8 mouse cellular contexts compared by ENCODE assay signal in the genomic region with DNA sequence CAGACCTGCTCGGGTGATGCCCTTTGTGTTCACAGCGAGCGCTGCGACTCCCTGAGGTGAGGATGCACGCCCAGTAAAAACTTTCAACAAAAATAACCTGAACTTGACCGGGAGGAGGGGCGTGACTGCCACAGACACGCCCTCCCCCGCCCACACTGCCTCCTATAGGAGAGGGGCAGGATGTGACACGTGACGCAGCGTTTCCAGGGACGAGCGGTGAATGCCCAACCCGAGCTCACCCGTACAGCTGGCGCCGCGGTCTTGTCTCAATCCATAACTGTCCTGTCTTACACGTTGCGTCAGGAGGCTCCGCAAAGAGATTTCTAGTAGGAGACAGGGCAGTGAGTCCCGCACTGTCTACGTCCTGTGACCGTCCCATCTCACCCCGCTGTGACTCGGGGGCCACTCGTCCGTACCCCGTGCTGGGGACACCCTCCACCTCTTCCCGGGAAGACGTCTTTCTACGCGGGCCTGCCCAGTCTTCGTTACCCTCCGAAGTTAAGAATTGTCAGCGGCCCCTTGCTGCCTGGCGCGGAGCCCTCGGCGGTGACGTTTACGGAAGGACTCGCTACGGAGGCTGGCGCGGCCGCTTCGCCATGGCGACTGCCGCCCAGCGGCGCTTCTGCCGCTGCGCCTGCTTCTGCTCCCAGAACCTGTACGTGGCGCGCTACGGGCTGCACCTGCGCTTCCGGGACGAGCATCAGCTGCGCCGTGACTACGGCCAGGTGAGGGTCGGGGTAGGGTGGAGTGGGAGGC. TPM values are rescaled to one million over a fixed set of nuclear protein-coding genes. Genes with fewer than 3 reads are reported as not detected.
DNase-seq lines count a peak whose midpoint lies in the region; ATAC-seq lines count a peak whose summit lies in the region.

Gene Ogfod2, plus strand, starts transcription at position 556 of the 756 bp plus-strand sequence.

- peak; percentile 95 to 98 for DNase-seq in adrenal gland, adult (ENCODE audit: inconsistent age in 2 of 2, low spot score in 1 of 2)
- DNase-seq in embryo, embryonic 10.5 days (ENCODE audit: low spot score) = peak; percentile 99
- DNase-seq in gastrocnemius, postnatal 14 days = peak; percentile 96
- DNase-seq in left cerebral cortex, postnatal 10 days (ENCODE audit: extremely low spot score in 1 of 2, low spot score in 2 of 2) = peak; percentile 93 to 98
- DNase-seq in right cerebral cortex, postnatal 25 days = peak; percentile 93
- DNase-seq in urinary bladder, postnatal 4 days (ENCODE audit: low spot score in 2 of 2) = peak; percentile 91 to 96

- ATAC-seq in inflammation-experienced regulatory T-cells, adult 6 months = peak; percentile 91
- ATAC-seq in megakaryocyte-erythroid progenitor cell, adult 5-6 weeks (replicated peaks; ENCODE audit: low FRiP score, low TSS enrichment, poor library complexity, severe bottlenecking) = peak; percentile 83

- intact Hi-C loops in gastrocnemius, postnatal 14 days (cut with DNase I; ENCODE audit: low total_unique reads) = no loop called here
- intact Hi-C loops in left cerebral cortex, postnatal 10 days (cut with DNase I) = no loop called here

RNA-seq across cellular contexts. Expression of gene Ogfod2, which starts in this region (rescaled TPM):
- total RNA-seq in gastrocnemius, postnatal 14 days (2021) = 1 to 10 TPM; 6.8 to 8.8 TPM
- 10 to 100 TPM; 16.0 to 23.0 (median 22.9) TPM for polyA plus RNA-seq in inflammation-experienced regulatory T-cells, adult 6 months (2017; shearing (Covaris generic))
- total RNA-seq in left cerebral cortex, postnatal 10 days (2021) = 10 to 100 TPM; 32.5 to 34.6 TPM
- 16.1 and 16.8 TPM in 2 replicates for total RNA-seq in megakaryocyte-erythroid progenitor cell, adult 5-6 weeks (2014; fragmentation: Nextera tagmentation)
- 8.0 and 11.9 TPM in 2 replicates for total RNA-seq in megakaryocyte-erythroid progenitor cell, adult 5-6 weeks (2017)

Comparison
In these comparisons a context has a peak if more than half of its experiments do, and no peak if none do; other contexts are left out.
1. Peak in every context shown above with its lines: DNase-seq and ATAC-seq.